Mouse (Mus musculus) lung, embryonic 16.5 days (tissue): ENCODE data around the gene Rasl10b. TPM values are rescaled to one million over a fixed set of nuclear protein-coding genes. Genes with fewer than 3 reads are reported as not detected.

ENCODE experiments used
- ATAC-seq: fragments of 200-750 bp; cut with Nextera tagmentation; 2 replicates; pipeline ENCODE4 v1.8.0; 2017; ENCODE audit warnings: low read depth, mild to moderate bottlenecking, moderate library complexity
- H3K27ac ChIP-seq: fragments of 300-500 bp; sonication (generic); 2 replicates; pipeline ENCODE4 v1.5.1; 2014; ENCODE audit warnings: mild to moderate bottlenecking, control low read depth, low read length
- H3K27me3 ChIP-seq: fragments of 300-500 bp; sonication (generic); 2 replicates; pipeline ENCODE4 v1.6.1; 2014; ENCODE audit warnings: low read depth, low read length, mixed read lengths; ENCODE audit not compliant: control insufficient read depth, insufficient read depth
- H3K36me3 ChIP-seq: fragments of 300-500 bp; sonication (generic); 2 replicates; pipeline ENCODE4 v1.6.1; 2014; ENCODE audit warnings: low read length; ENCODE audit not compliant: control insufficient read depth, insufficient read depth
- H3K4me1 ChIP-seq: fragments of 300-500 bp; sonication (generic); replicated peaks from 2 replicates; pipeline ENCODE4 v1.6.1; 2014; ENCODE audit warnings: low read length, mixed read lengths; ENCODE audit not compliant: control insufficient read depth, insufficient read depth
- H3K4me2 ChIP-seq: fragments of 300-500 bp; sonication (generic); 2 replicates; pipeline ENCODE4 v1.6.1; 2014; ENCODE audit warnings: low read depth, low read length, control low read depth
- H3K4me3 ChIP-seq: fragments of 300-500 bp; sonication (generic); 2 replicates; pipeline ENCODE4 v1.5.1; 2014; ENCODE audit warnings: mild to moderate bottlenecking, low read length, control low read depth
- H3K9ac ChIP-seq: fragments of 300-500 bp; sonication (generic); 2 replicates; pipeline ENCODE4 v1.6.1; 2014; ENCODE audit warnings: low read length, control low read depth
- H3K9me3 ChIP-seq: fragments of 300-500 bp; sonication (generic); 2 replicates; pipeline ENCODE4 v1.6.1; 2016; ENCODE audit warnings: low read length; ENCODE audit not compliant: control insufficient read depth
- WGBS: fragments of 180-500 bp; shearing (Covaris S2); extraction: QIAGEN DNeasy Blood & Tissue Kit; methylation state at CpG from one replicate; pipeline ENCODE4 v1.1.7; 2014; 5-methylcytosine and 5-hydroxymethylcytosine counted together
- polyA plus RNA-seq: library from polyadenylated mRNA; unstranded; fragments of >200 nt; fragmentation: Nextera tagmentation; extraction: Ambion mirVana; gene quantifications from 2 replicates; pipeline ENCODE4 v1.2.1, GENCODE M21; 2015

Gene Rasl10b
- polyA plus RNA-seq, 1 experiment from 2014 or later, result 0.41 TPM

DNA sequence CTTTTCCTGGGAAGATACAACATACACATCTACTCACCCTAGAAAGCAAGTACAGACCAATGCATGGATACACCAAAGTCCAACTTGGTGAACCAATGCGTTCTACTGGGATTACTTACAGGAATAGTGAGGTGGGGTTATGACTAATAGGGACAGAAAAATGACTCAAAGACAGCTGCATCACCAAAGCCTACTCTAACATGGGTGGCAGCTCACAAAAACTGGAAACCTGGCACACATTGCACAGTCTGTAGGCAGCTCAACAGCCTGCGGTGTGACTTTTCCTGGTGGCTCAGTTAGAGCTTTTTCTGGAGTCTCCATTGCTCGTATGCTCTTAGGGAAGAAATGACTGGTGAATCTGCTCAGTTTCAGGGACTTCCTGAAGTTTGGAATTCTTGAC lies 59.8 kb downstream of the Rasl10b start:
- WGBS, result 87% methylated on average over 3 of the region's 3 CpGs
- no peaks in the 10 kb centered on the region for H3K9me3 ChIP-seq
- ATAC-seq, result no peak
- no peak overlapping the region for H3K4me3 ChIP-seq
- no peak overlapping the region for H3K27ac ChIP-seq
- H3K27me3 ChIP-seq, result peaks cover 3% of the 10 kb centered on the region; the same call in 1 of the 2 replicates
- peaks cover 16% of the 10 kb centered on the region for H3K4me1 ChIP-seq
- H3K36me3 ChIP-seq, result no peaks in the 10 kb centered on the region
- H3K9ac ChIP-seq, result no peak overlapping the region
- H3K4me2 ChIP-seq, result no peak overlapping the region

Other genes starting within 250 kb of the Rasl10b start
- gene Slfn4, start 234.0 kb upstream of the Rasl10b start, polyA plus RNA-seq, result 0.11 TPM in 1 of 2 replicates, not detected in the other
- gene Slfn3, start 217.8 kb upstream of the Rasl10b start, polyA plus RNA-seq, result 1.1 and 1.2 TPM in 2 replicates
- gene Slfn14, start 122.4 kb upstream of the Rasl10b start, polyA plus RNA-seq, result 0.45 and 0.75 TPM in 2 replicates
- gene Ap2b1, start 110.1 kb upstream of the Rasl10b start, polyA plus RNA-seq, result 54.9 and 59.8 TPM in 2 replicates
- 13.1 and 13.9 TPM in 2 replicates for gene Pex12, start 106.6 kb upstream of the Rasl10b start, polyA plus RNA-seq
- gene Gas2l2, start 20.3 kb downstream of the Rasl10b start, polyA plus RNA-seq, result 0.53 and 0.82 TPM in 2 replicates
- gene 1700020L24Rik, start 28.5 kb downstream of the Rasl10b start, polyA plus RNA-seq, result 0.39 TPM in 1 of 2 replicates, not detected in the other
- gene Mmp28, start 53.9 kb downstream of the Rasl10b start, polyA plus RNA-seq, result 1.7 and 1.8 TPM in 2 replicates
- gene Taf15, start 63.9 kb downstream of the Rasl10b start, polyA plus RNA-seq, result 12.3 and 13.9 TPM in 2 replicates
- gene Heatr9, start 113.0 kb downstream of the Rasl10b start, polyA plus RNA-seq, result not detected in 2 replicates
- gene Ccl5, start 121.4 kb downstream of the Rasl10b start, polyA plus RNA-seq, result 1.1 and 1.9 TPM in 2 replicates
- 5.1 and 5.9 TPM in 2 replicates for gene Ccl9, start 169.5 kb downstream of the Rasl10b start, polyA plus RNA-seq
- gene Ccl6, start 183.9 kb downstream of the Rasl10b start, polyA plus RNA-seq, result 10.0 and 19.7 TPM in 2 replicates
- not detected in 2 replicates for gene Rpl9-ps1, start 236.5 kb downstream of the Rasl10b start, polyA plus RNA-seq
- gene Ccl3, start 240.2 kb downstream of the Rasl10b start, polyA plus RNA-seq, result 0.48 and 0.95 TPM in 2 replicates